Mouse (Mus musculus) CH12.LX (cell line): ENCODE data around the gene Cerkl. TPM values are rescaled to one million over a fixed set of nuclear protein-coding genes. Genes with fewer than 3 reads are reported as not detected.

Experiments
- DNase-seq: peaks from one replicate; pipeline ENCODE4 v3.0.0-alpha.2; 2013; ENCODE audit errors: extremely low read depth
- H3K27ac ChIP-seq: 2 replicates; pipeline ENCODE4 v1.5.1; 2012; ENCODE audit warnings: low read depth, mild to moderate bottlenecking, control low read depth, moderate library complexity; ENCODE audit not compliant: insufficient read depth
- H3K27me3 ChIP-seq: replicated peaks from 2 replicates; pipeline ENCODE3; 2012; ENCODE audit warnings: inconsistent platforms
- H3K36me3 ChIP-seq, 2 experiments: replicated peaks in 1 of 2; 2 replicates each; pipeline versions ENCODE3 to v1.6.1; 2012; ENCODE audit warnings: inconsistent platforms in 1 of 2, low read length in 1 of 2, mild to moderate bottlenecking in 1 of 2, mixed read lengths in 1 of 2, moderate library complexity in 1 of 2; ENCODE audit not compliant: control insufficient read depth in 1 of 2, insufficient read depth in 1 of 2
- H3K4me1 ChIP-seq, 2 experiments: 2 replicates each; pipeline ENCODE4 v1.6.1; 2012; ENCODE audit warnings: inconsistent platforms in 1 of 2, moderate library complexity in 1 of 2; ENCODE audit not compliant: insufficient read depth in 2 of 2, control insufficient read depth in 1 of 2
- H3K4me2 ChIP-seq: 2 replicates; pipeline ENCODE4 v1.6.1; 2012; ENCODE audit warnings: low read depth, mild to moderate bottlenecking, control low read depth; ENCODE audit not compliant: poor library complexity, insufficient read depth, severe bottlenecking
- H3K4me3 ChIP-seq, 3 experiments: fragments of 150-350 bp in 1 of 3; sonication (generic) in 1 of 3; replicated peaks in 1 of 3; 2 replicates each; pipeline versions ENCODE3 to v1.5.1; 2011 to 2012; ENCODE audit warnings: low read depth in 2 of 3, low read length in 2 of 3, mild to moderate bottlenecking in 2 of 3, moderate library complexity in 2 of 3, control low read depth in 1 of 3, improper control_type of control experiment in 1 of 3, inconsistent platforms in 1 of 3, mixed read lengths in 1 of 3; ENCODE audit not compliant: poor library complexity in 1 of 3
- H3K79me2 ChIP-seq: replicated peaks from 2 replicates; pipeline ENCODE4 v1.6.1; 2012; ENCODE audit warnings: mild to moderate bottlenecking, moderate library complexity; ENCODE audit not compliant: control insufficient read depth, poor library complexity, insufficient read depth, severe bottlenecking; ENCODE audit errors: extremely low read depth
- H3K9ac ChIP-seq: 2 replicates; pipeline ENCODE4 v1.6.1; 2012; ENCODE audit warnings: low read depth, mild to moderate bottlenecking, control low read depth, moderate library complexity; ENCODE audit not compliant: insufficient read depth
- H3K9me3 ChIP-seq: replicated peaks from 2 replicates; pipeline ENCODE3; 2012; ENCODE audit warnings: low read length, inconsistent platforms, mixed read lengths
- BHLHE40 ChIP-seq: IDR thresholded peaks from 2 replicates; pipeline ENCODE4 v1.6.1; 2011; ENCODE audit warnings: mild to moderate bottlenecking, low read depth, low read length, improper control_type of control experiment
- CHD2 ChIP-seq: IDR thresholded peaks from 2 replicates; pipeline ENCODE4 v1.6.1; 2011; ENCODE audit warnings: low read length, improper control_type of control experiment
- E2F4 ChIP-seq: IDR thresholded peaks from 2 replicates; pipeline ENCODE4 v1.6.1; 2011; ENCODE audit warnings: low read depth, low read length, improper control_type of control experiment; ENCODE audit not compliant: insufficient replicate concordance
- EP300 ChIP-seq: IDR thresholded peaks from 2 replicates; pipeline ENCODE4 v1.6.1; 2011; ENCODE audit warnings: low read length, improper control_type of control experiment
- ETS1 ChIP-seq: conservative IDR thresholded peaks from 2 replicates; pipeline ENCODE4 v1.6.1; 2012; ENCODE audit warnings: low read depth, mild to moderate bottlenecking, inconsistent platforms, low read length, improper control_type of control experiment, moderate library complexity
- GABPA ChIP-seq: IDR thresholded peaks from 2 replicates; pipeline ENCODE4 v1.6.1; 2012; ENCODE audit warnings: low read depth, low read length, improper control_type of control experiment, inconsistent platforms; ENCODE audit not compliant: insufficient replicate concordance
- HCFC1 ChIP-seq: IDR thresholded peaks from 2 replicates; pipeline ENCODE4 v1.6.1; 2012; ENCODE audit warnings: low read depth, mild to moderate bottlenecking, inconsistent platforms, low read length, improper control_type of control experiment
- IRF4 ChIP-seq: IDR thresholded peaks from 2 replicates; pipeline ENCODE4 v1.6.1; 2014; ENCODE audit warnings: low read depth, mild to moderate bottlenecking, inconsistent platforms, low read length, improper control_type of control experiment
- JUN ChIP-seq: IDR thresholded peaks from 2 replicates; pipeline ENCODE4 v1.6.1; 2011; ENCODE audit warnings: low read depth, mild to moderate bottlenecking, low read length, improper control_type of control experiment, moderate library complexity; ENCODE audit not compliant: insufficient read depth
- JUND ChIP-seq: conservative IDR thresholded peaks from 2 replicates; pipeline ENCODE4 v1.6.1; 2011; ENCODE audit warnings: low read depth, low read length, improper control_type of control experiment
- KAT2A ChIP-seq: IDR thresholded peaks from 2 replicates; pipeline ENCODE4 v1.6.1; 2012; ENCODE audit warnings: low read length, improper control_type of control experiment, inconsistent platforms; ENCODE audit not compliant: insufficient replicate concordance
- MAFK ChIP-seq: IDR thresholded peaks from 2 replicates; pipeline ENCODE4 v1.6.1; 2011; ENCODE audit warnings: low read length, improper control_type of control experiment; ENCODE audit not compliant: insufficient replicate concordance
- MAX ChIP-seq: IDR thresholded peaks from 2 replicates; pipeline ENCODE4 v1.6.1; 2011; ENCODE audit warnings: low read length, improper control_type of control experiment
- MAZ ChIP-seq: IDR thresholded peaks from 2 replicates; pipeline ENCODE4 v1.6.1; 2012; ENCODE audit warnings: low read depth, mild to moderate bottlenecking, inconsistent platforms, low read length, improper control_type of control experiment, moderate library complexity
- MXI1 ChIP-seq: IDR thresholded peaks from 2 replicates; pipeline ENCODE4 v1.6.1; 2011; ENCODE audit warnings: mild to moderate bottlenecking, low read depth, low read length, improper control_type of control experiment
- MYC ChIP-seq: IDR thresholded peaks from 2 replicates; pipeline ENCODE4 v1.6.1; 2011; ENCODE audit warnings: low read depth, mild to moderate bottlenecking, improper control_type of control experiment, low read length
- NELFE ChIP-seq: IDR thresholded peaks from 2 replicates; pipeline ENCODE4 v1.6.1; 2011; ENCODE audit warnings: low read depth, low read length, improper control_type of control experiment
- PAX5 ChIP-seq: IDR thresholded peaks from 2 replicates; pipeline ENCODE4 v1.6.1; 2012; ENCODE audit warnings: low read length, inconsistent platforms, mixed read lengths
- RAD21 ChIP-seq: IDR thresholded peaks from 2 replicates; pipeline ENCODE4 v1.6.1; 2011; ENCODE audit warnings: low read depth, mild to moderate bottlenecking, low read length, improper control_type of control experiment, moderate library complexity
- RCOR1 ChIP-seq: conservative IDR thresholded peaks from 2 replicates; pipeline ENCODE4 v1.6.1; 2012; ENCODE audit warnings: low read depth, mild to moderate bottlenecking, inconsistent platforms, low read length, improper control_type of control experiment
- SIN3A ChIP-seq: IDR thresholded peaks from 2 replicates; pipeline ENCODE4 v1.6.1; 2012; ENCODE audit warnings: low read length, improper control_type of control experiment, inconsistent platforms
- SMC3 ChIP-seq: IDR thresholded peaks from 2 replicates; pipeline ENCODE4 v1.6.1; 2011; ENCODE audit warnings: low read depth, low read length, improper control_type of control experiment
- TCF12 ChIP-seq: IDR thresholded peaks from 2 replicates; pipeline ENCODE4 v1.6.1; 2014; ENCODE audit warnings: low read depth, mild to moderate bottlenecking, inconsistent platforms, low read length, improper control_type of control experiment
- ZC3H11A ChIP-seq: IDR thresholded peaks from 2 replicates; pipeline ENCODE4 v1.6.1; 2012; ENCODE audit warnings: low read depth, mild to moderate bottlenecking, inconsistent platforms, low read length, improper control_type of control experiment
- ZKSCAN1 ChIP-seq: IDR thresholded peaks from 2 replicates; pipeline ENCODE4 v1.6.1; 2012; ENCODE audit warnings: low read depth, inconsistent platforms, low read length, improper control_type of control experiment, borderline replicate concordance
- ZMIZ1 ChIP-seq: IDR thresholded peaks from 2 replicates; pipeline ENCODE4 v1.6.1; 2012; ENCODE audit warnings: low read depth, mild to moderate bottlenecking, inconsistent platforms, low read length, improper control_type of control experiment
- ZNF384 ChIP-seq: IDR thresholded peaks from 2 replicates; pipeline ENCODE4 v1.6.1; 2012; ENCODE audit warnings: low read depth, low read length, improper control_type of control experiment, inconsistent platforms
- dilution Hi-C: fragments of 300-500 bp; cut with MboI; formaldehyde crosslinking; loops from 2 replicates; pipeline ENCODE4 v1.14.3; 2020; ENCODE audit warnings: low sequenced_read_pairs; ENCODE audit not compliant: extremely low pct_unique_long_range_greater_than_20kb, extremely low pct_ligation_motif_present
- in situ Hi-C: fragments of 300-500 bp; cut with MboI; formaldehyde crosslinking; loops from 3 replicates; pipeline ENCODE4 v1.14.3; 2019; ENCODE audit warnings: low sequenced_read_pairs, low pct_ligation_motif_present, low pct_unique_long_range_greater_than_20kb, mixed read lengths
- polyA plus RNA-seq: library from polyadenylated mRNA; unstranded; fragments of >175 nt; gene quantifications from 2 replicates; pipeline ENCODE4 v1.2.1, GENCODE M21; 2012; ENCODE audit warnings: low read depth; ENCODE audit not compliant: insufficient read length
- total RNA-seq, 2 experiments: library from RNA; depleted of rRNA; stranded (reverse); fragments of 300-350 nt in 1 of 2; fragments of >200 nt in 1 of 2; gene quantifications; 2 replicates each; pipeline ENCODE4 v1.2.3; 2012 to 2014

Gene Cerkl
- total and polyA plus RNA-seq, 3 experiments = 10.9 to 19.6 (median 15.6) TPM

DNA sequence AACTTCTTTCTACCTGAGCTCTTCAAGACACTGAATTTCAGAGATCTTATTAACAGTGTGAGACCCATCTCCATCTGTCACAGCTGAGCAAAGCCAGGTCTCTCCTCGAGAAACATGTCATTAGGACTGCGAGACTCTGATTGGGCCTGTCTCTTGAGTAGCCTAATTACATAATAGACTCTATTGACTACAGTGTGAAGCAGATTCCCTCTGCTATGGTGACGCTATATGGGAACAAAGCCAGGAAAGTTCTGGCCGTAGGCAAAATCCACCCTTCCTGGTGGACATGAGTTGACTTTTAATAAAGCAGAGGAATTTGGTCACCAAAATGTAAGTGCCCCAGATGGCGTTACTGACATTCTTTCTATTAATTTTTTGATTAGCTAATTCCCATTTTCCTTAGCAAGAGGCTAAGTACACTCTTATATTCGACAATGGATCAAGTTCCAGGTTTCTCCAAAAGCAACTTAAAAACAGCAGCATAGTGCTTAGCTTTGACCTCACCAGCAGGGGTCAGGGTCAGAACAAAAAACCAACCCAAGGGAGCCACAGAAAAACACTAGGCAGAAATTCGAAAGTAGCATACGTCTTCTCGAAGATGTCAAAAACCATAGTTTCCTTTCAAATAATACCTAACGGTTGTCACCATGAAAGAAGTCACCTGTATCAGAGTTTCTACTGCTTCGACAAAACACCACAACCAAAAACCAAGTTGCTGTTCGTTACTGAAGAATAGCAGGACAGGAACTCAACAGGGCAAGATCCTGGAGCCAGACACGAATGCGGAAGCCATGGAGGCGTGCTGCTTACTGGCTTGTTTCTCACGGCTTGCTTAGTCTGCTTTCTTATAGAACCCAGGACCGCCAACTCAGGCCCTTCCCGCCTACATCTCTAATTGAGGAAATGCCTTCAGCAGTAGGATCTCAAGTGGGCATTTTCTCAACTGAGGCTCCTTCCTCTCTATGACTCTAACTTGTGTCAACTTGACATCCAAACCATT, 88.8 kb downstream of the Cerkl start (continued):
- TF ChIP-seq MXI1 (no peak), PAX5 (no peak), IRF4 (peak; percentile 72; the same call in 1 of the 2 replicates), RCOR1 (no peak), ZC3H11A (peak; percentile 65), HCFC1 (peak; percentile 13), SIN3A (peak; percentile 70), EP300 (no peak), SMC3 (peak; percentile 85), E2F4 (0 out of 2 replicates have a peak, but pooled peaks have one; percentile 25), ZKSCAN1 (no peak), ZNF384 (no peak), KAT2A (no peak), MAFK (no peak), MAZ (0 out of 2 replicates have a peak, but pooled peaks have one; percentile 15), JUN (no peak), NELFE (no peak), GABPA (no peak)

DNA sequence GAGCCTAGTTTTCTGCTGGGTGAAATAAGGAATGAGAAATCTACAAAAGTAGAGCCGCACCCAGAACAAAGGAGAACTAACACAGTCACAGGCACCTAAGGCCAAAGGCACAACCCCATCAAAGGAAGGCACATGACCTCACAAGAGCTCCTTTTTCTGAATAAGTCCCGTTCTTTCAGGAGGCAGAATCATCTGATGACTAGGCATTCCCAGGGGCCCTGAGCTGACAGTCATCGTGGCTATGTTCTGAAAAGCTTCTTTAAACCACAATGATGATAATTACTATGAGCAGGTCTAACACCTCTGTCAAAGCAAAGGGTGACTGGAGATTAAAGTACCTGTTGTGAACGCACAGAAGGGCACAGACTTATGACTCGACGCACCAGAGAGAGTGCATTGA, 92.7 kb downstream of the Cerkl start:
- TF ChIP-seq MAFK = 0 out of 2 replicates have a peak, but pooled peaks have one; percentile 5
- TF ChIP-seq JUND = no peak
- no peak for TF ChIP-seq ZC3H11A
- TF ChIP-seq TCF12 = no peak
- no peak for TF ChIP-seq ZNF384
- TF ChIP-seq CHD2 = no peak
- TF ChIP-seq ETS1 = peak; percentile 46; the same call in 1 of the 2 replicates
- no peak for TF ChIP-seq GABPA
- no peak for TF ChIP-seq E2F4
- no peak for TF ChIP-seq MYC
- no peak for TF ChIP-seq ZKSCAN1
- TF ChIP-seq BHLHE40 = peak; percentile 81
- TF ChIP-seq MAX = no peak
- no peak for TF ChIP-seq RAD21
- no peak for TF ChIP-seq ZMIZ1
- no peaks in the 10 kb centered on the region for H3K9me3 ChIP-seq
- peak overlapping the region; percentile 15; the same call in 1 of the 2 replicates for H3K4me2 ChIP-seq
- peak overlapping the region; percentile 4; the same call in 1 of the 2 replicates for H3K27ac ChIP-seq
- peaks cover 16 to 42% of the 10 kb centered on the region in 2 experiments for H3K36me3 ChIP-seq
- no peaks in the 10 kb centered on the region for H3K27me3 ChIP-seq
- DNase-seq = peak; percentile 69
- in situ Hi-C loops (loop anchor here (25.0 kb wide), 3 partner anchors 273 to 402 kb away; partner anchors contain the start of gene Itprid2), dilution Hi-C loops (no loop called here)
- peaks cover 8 to 39% of the 10 kb centered on the region in 2 experiments for H3K4me1 ChIP-seq
- peaks cover 9% of the 10 kb centered on the region for H3K79me2 ChIP-seq
- no peak overlapping the region for H3K4me3 ChIP-seq
- H3K9ac ChIP-seq = no peak overlapping the region
